Comparison of ENCODE assay signal across 8 mouse cellular contexts in genomic region chr2:4881350-4882248, GRCm38 (mm10). TPM values are rescaled to one million over a fixed set of nuclear protein-coding genes. Genes with fewer than 3 reads are reported as not detected.
DNase-seq lines count a peak whose midpoint lies in the region; ATAC-seq and TF ChIP-seq lines count a peak whose summit lies in the region.

Sephs1 (plus strand) TSS chr2:4881564.

- TF ChIP-seq POLR2A in bone marrow, adult 2 months (IDR thresholded peaks at IDR 0.05; ENCODE audit: borderline replicate concordance, control insufficient read depth, low read depth, low read length), result no peak

- no peaks in the 10 kb centered on the region; the same call in 1 of the 2 replicates for H3K4me1 ChIP-seq in bone marrow, adult 2 months (ENCODE audit: control insufficient read depth, insufficient read depth, low read length)
- H3K4me1 ChIP-seq in embryonic facial prominence, embryonic 14.5 days (ENCODE audit: control insufficient read depth, insufficient read depth, low read length), result peaks cover 14% of the 10 kb centered on the region
- peaks cover 23% of the 10 kb centered on the region for H3K4me1 ChIP-seq in limb, embryonic 13.5 days
- H3K4me1 ChIP-seq in midbrain, embryonic 15.5 days, result peaks cover 24% of the 10 kb centered on the region

- peak; percentile 85 for DNase-seq in A20 (ENCODE audit: low read depth, low spot score)
- peak; percentile 93 for DNase-seq in embryonic facial prominence, embryonic 14.5 days (ENCODE audit: low spot score)
- DNase-seq in heart, adult 8-10 months (ENCODE audit: low spot score), result peak; percentile 69
- DNase-seq in kidney, adult 9 months, result peak; percentile 85
- DNase-seq in spleen, adult 18-20 months, result peak; percentile 74 to 83

- peak within 1 kb of the TSS; percentile 89 for H3K27ac ChIP-seq in bone marrow, adult 2 months (ENCODE audit: control insufficient read depth, insufficient read depth, low read depth, low read length, poor library complexity)
- peak within 1 kb of the TSS; percentile 100 for H3K27ac ChIP-seq in embryonic facial prominence, embryonic 14.5 days (replicated peaks; ENCODE audit: low read depth, low read length)
- H3K27ac ChIP-seq in limb, embryonic 13.5 days, result peak within 1 kb of the TSS; percentile 100
- peak within 1 kb of the TSS; percentile 100 for H3K27ac ChIP-seq in midbrain, embryonic 15.5 days

- H3K36me3 ChIP-seq in embryonic facial prominence, embryonic 14.5 days (ENCODE audit: control insufficient read depth, insufficient read depth, low read length), result peaks cover 16% of the 10 kb centered on the region
- H3K36me3 ChIP-seq in limb, embryonic 13.5 days, result peaks cover 21% of the 10 kb centered on the region
- 0 out of 2 replicates have a peak, but pooled peaks cover 4% of the 10 kb centered on the region for H3K36me3 ChIP-seq in midbrain, embryonic 15.5 days (replicated peaks)

- TF ChIP-seq CTCF in bone marrow, adult 2 months (IDR thresholded peaks at IDR 0.05; ENCODE audit: control insufficient read depth, insufficient read depth, low read length), result no peak

- peak within 1 kb of the TSS; percentile 99 for H3K9ac ChIP-seq in embryonic facial prominence, embryonic 14.5 days (ENCODE audit: low read depth, low read length)
- peak within 1 kb of the TSS; percentile 99 for H3K9ac ChIP-seq in limb, embryonic 13.5 days
- H3K9ac ChIP-seq in midbrain, embryonic 15.5 days, result peak within 1 kb of the TSS; percentile 97

- H3K4me2 ChIP-seq in embryonic facial prominence, embryonic 14.5 days (ENCODE audit: low read depth, low read length), result peak within 1 kb of the TSS; percentile 73
- H3K4me2 ChIP-seq in limb, embryonic 13.5 days (replicated peaks), result peak within 1 kb of the TSS; percentile 81
- peak within 1 kb of the TSS; percentile 87 for H3K4me2 ChIP-seq in midbrain, embryonic 15.5 days

- H3K27me3 ChIP-seq in embryonic facial prominence, embryonic 14.5 days (replicated peaks; ENCODE audit: control insufficient read depth, insufficient read depth, low read length), result no peaks in the 10 kb centered on the region
- no peaks in the 10 kb centered on the region for H3K27me3 ChIP-seq in limb, embryonic 13.5 days
- H3K27me3 ChIP-seq in midbrain, embryonic 15.5 days (replicated peaks), result no peaks in the 10 kb centered on the region

- peak; percentile 85 for ATAC-seq in embryonic facial prominence, embryonic 14.5 days (ENCODE audit: low read depth)
- ATAC-seq in limb, embryonic 13.5 days (ENCODE audit: low FRiP score, low read depth), result peak; percentile 82
- ATAC-seq in midbrain, embryonic 15.5 days (replicated peaks), result peak; percentile 87

- no peaks in the 10 kb centered on the region for H3K9me3 ChIP-seq in embryonic facial prominence, embryonic 14.5 days (ENCODE audit: control insufficient read depth, low read length)
- no peaks in the 10 kb centered on the region for H3K9me3 ChIP-seq in limb, embryonic 13.5 days
- no peaks in the 10 kb centered on the region for H3K9me3 ChIP-seq in midbrain, embryonic 15.5 days

- WGBS in bone marrow, adult 2 months, result 1% methylated on average over 112 of the region's 115 CpGs
- 2% methylated on average over 28 of the region's 115 CpGs for WGBS in embryonic facial prominence, embryonic 14.5 days
- WGBS in limb, embryonic 13.5 days, result 0% methylated on average over 89 of the region's 115 CpGs
- WGBS in midbrain, embryonic 15.5 days, result under 1% methylated on average over 78 of the region's 115 CpGs

- peak within 1 kb of the TSS; percentile 71 for H3K4me3 ChIP-seq in bone marrow, adult 2 months (replicated peaks; ENCODE audit: control insufficient read depth, low read depth, low read length)
- H3K4me3 ChIP-seq in embryonic facial prominence, embryonic 14.5 days (ENCODE audit: low read depth, low read length), result peak within 1 kb of the TSS; percentile 91
- peak within 1 kb of the TSS; percentile 90 for H3K4me3 ChIP-seq in limb, embryonic 13.5 days
- peak within 1 kb of the TSS; percentile 62 for H3K4me3 ChIP-seq in midbrain, embryonic 15.5 days

RNA-seq across cellular contexts. Expression of gene Sephs1, which starts in this region (rescaled TPM):
- polyA plus RNA-seq in bone marrow, adult 2 months (2011; ENCODE audit: insufficient read depth, insufficient read length, low replicate concordance, missing spikeins), result 15.7 and 17.7 TPM in 2 replicates
- 76.1 and 86.6 TPM in 2 replicates for polyA plus RNA-seq in embryonic facial prominence, embryonic 14.5 days (2014; fragmentation: Nextera tagmentation; extraction: Ambion mirVana)
- total RNA-seq in heart, adult 8-10 months (2022), result 10 to 100 TPM; 10.1 to 15.0 (median 12.0) TPM
- 93.1 and 93.4 TPM in 2 replicates for polyA plus RNA-seq in limb, embryonic 13.5 days (2015; fragmentation: Nextera tagmentation; extraction: Ambion mirVana)
- polyA plus RNA-seq in midbrain, embryonic 15.5 days (2015; fragmentation: Nextera tagmentation; extraction: Ambion mirVana), result 54.4 and 57.2 TPM in 2 replicates

Comparison
In these comparisons a context has a peak if more than half of its experiments do, and no peak if none do; other contexts are left out.
1. Peak in every context shown above with its lines: DNase-seq, ATAC-seq, H3K4me3 ChIP-seq and H3K27ac ChIP-seq.